Mouse (Mus musculus): ENCODE results near the gene Btnl1.

Gene Btnl1

DNA sequence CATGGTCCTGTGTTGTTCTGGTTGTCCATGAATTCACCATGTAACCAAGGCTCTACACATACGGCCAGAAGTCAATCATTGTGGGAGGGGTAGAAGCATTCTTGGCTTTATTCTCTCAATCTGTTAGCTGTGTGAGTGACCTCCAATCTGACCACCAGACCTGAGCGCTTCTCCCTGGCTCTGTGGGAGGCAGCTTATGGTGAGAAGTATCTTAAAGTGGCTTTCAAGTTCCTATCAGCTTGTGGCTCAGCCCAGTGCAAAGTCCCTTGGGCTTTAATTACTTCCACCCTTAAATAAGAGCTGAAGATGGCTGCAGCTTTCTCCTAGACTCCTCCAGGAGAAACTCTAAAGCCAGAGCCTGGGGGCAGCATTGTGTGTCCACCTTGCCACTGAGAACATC lies at the start of gene Btnl1:
Gene Btnl1 (plus strand): TSS at position 286 of the 400 bp plus-strand sequence.
- ATAC-seq (ENCODE audit: insufficient number of reproducible peaks, low FRiP score, low TSS enrichment) = no peak

DNA sequence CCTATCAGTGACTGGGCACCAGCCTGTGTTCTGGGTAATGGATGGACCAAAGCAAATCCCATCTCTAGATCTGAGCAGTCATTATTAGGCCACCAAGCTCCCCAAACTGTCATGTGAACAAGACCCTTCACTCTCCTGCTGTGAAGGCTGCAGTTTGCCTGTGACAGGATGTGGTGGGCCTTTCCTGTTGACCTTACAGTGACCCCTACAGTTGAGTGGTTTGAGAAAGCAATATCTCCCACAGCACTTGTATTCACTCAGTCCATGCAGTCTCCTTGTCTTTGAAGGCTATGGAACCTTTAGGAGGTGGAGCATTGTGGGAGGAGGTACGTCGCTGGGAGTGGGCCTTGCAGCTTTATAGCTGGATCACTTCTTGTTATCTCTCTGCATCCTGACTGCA lies 47.1 kb upstream of the Btnl1 start:
- ATAC-seq (ENCODE audit: insufficient number of reproducible peaks, low FRiP score, low TSS enrichment) = no peak

DNA sequence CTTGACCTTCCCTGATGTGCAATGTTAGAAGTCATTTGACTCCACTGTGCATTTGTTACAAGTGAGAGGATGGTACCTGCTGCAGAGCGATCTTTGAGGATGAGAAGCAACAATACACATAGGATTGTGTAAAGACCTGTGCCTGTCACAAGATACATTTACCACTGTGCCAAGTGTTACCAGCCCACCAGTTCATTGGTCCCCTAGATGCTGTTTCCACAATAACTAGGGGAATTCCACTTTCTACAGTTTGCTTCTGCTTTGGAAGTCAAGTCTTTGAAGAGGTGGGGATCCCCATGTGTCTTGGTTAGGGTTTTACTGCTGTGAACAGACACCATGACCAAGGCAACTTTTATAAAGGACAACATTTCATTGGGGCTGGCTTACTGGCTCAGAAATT lies 45.7 kb upstream of the Btnl1 start:
- ATAC-seq (ENCODE audit: insufficient number of reproducible peaks, low FRiP score, low TSS enrichment) = no peak

DNA sequence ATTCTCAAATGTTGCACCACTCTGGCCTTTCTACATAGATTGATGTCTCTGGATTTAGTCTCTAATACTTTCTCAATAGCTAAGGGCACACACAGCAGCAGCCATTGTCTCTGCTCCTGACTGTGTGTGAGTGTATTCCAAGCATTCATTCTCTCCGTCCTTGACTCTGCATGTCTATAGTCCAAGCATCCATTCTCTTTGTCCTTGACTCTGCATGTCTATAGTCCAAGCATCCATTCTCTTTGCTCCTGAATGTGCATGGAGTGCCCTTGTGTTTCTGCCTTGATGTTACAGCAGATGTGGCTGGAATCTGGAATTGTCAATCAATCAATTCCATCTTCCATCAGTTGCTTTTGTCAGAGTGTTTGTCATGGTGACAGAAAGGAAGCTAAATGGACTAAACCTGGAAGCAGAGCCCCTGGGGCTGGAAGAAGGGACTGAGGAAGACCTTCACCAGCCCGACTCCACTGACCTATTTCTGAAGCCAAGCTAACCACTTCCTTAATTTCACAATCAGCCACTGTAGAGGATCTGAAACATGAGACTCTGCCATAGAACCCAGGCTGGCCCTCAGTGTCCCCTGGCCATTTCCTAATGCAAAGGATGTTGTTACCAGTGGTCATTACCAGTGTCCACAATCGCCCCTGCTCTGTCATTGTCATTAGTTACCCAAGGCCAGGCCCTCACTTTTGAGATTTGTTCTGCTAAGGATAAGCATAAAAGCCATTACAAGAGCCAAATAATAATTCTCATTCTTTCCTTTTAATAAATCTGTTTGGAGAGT lies 36.1 kb upstream of the Btnl1 start:
- ATAC-seq (ENCODE audit: insufficient number of reproducible peaks, low FRiP score, low TSS enrichment) = no peak

DNA sequence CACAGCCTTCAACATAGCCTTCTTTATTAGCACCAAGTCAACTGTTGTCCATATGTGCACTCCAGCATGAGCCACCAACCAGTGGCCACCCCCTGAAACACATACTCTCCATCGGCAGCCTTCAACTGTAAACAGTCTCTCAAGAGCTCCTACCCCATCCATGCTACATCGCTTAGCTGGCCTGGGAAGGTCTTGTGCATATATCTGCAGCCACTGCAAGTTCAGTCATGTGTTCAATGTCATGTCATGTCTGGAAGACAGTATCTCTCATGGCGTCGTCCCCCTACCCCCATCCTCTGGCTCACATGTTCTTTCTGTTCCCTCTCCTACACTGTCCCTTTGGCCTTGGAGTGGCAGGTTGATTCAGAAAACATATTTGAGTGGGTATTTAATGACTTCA lies 32.0 kb upstream of the Btnl1 start:
- no peak for ATAC-seq (ENCODE audit: insufficient number of reproducible peaks, low FRiP score, low TSS enrichment)

DNA sequence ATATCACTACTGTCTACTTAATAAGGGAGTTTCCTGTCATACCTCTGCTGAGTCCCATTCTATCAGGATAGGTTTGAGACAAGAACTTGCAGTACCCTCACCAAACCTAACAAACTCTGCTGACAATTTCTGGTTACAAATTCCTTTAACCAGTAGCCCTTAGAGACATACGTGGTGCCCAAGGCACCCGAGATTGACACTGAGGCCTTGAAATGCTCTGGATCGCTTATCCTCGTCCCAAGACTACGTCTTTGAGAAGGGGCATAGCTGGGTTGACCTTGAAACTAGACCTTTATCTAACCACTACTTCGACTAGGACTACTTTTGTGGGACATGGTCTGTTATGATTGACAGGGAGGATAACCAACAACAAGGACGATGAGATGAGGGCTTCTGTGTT lies 31.4 kb upstream of the Btnl1 start:
- no peak for ATAC-seq (ENCODE audit: insufficient number of reproducible peaks, low FRiP score, low TSS enrichment)

DNA sequence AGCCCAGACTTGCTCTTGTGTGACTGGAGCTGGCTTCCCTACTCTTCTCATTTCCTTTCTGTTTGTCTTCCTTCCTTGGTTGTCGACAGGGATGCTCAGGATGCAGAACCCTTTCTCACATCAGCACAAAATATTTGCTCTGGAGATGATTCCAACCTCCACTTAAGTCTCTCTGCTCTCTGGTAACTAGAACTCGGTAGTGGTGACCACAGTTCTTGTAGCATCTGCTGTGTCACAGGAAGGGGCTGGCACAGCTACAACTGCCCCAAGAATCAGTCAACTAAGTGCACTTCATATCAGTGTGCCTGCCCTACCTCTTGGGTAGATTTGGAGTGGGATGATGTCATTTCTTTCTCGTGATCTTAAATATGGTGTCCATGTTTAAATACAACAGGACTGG lies 30.9 kb upstream of the Btnl1 start:
- no peak for ATAC-seq (ENCODE audit: insufficient number of reproducible peaks, low FRiP score, low TSS enrichment)

DNA sequence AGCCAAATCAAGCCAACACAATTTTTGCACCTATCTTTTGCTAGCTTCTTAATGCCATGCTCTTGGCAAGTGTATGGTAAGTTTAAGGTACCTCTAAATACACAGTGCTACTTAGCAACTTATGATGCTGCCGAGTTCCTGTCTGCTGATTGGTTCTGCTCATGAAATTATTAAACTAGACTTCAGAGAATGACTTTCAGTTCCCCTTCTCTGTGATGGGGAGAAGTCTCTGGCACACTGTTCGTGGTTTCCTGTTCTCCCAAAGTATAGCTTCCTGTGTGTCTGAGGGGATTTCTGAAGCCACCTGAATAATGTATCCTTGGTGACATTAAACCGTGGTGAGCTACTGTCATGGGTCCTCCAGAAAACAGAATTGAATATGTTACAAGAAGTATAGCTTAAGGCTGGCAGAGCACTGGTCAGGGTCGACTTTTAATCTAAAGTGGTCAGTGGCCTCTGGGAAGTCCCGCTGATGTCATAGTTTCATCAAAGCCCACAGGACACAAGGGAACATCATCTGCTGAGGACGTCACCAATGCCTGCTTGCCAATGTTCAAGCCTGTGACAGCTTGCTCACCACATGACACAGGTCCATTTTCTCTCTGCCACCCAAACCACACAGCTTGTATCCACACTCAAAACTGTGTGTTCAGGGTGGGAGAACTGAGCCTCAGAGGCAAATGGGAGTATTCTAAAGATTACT lies 29.2 kb upstream of the Btnl1 start:
- no peak for ATAC-seq (ENCODE audit: insufficient number of reproducible peaks, low FRiP score, low TSS enrichment)

DNA sequence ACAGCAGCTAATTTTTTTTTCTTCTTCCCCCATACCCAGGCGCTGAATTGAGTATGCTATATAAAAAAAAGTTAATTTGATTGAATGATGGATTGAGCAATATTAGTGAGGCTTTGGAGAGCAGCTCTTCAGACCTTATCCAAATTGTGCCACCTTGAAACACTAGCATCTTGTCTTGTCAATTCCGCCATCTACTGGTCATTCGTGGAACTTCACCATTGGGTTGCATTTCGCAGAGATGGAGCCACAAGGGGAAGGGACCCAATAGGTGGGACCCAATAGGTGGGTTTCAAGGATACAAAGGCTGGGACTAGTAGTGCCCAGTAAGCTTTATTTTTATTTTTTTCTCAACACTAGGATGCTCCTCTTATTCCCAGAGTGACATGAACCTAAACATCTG lies 27.5 kb upstream of the Btnl1 start:
- no peak for ATAC-seq (ENCODE audit: insufficient number of reproducible peaks, low FRiP score, low TSS enrichment)

DNA sequence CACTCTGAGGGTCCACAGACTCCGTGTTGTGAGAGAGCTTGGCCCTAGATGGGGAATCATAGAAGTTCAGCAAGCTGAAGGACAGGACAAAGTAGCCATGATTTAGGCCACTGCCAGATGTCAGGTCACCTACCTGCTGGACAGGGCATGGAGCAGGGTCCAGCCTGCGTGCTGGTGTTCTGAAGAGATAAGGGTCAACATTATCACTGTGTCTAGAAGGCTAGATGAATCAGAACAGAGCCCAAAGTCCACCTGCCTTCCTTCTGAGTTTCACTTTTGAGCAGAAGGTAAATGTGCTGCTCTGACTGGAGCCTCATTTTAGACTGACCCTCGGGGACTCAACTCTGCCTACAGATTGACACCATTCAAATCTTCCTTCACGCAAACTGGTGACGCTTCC lies 22.4 kb upstream of the Btnl1 start, which contains the start of gene Btnl2:
Gene Btnl2 (plus strand): TSS at position 284 of the 400 bp plus-strand sequence.
- ATAC-seq (ENCODE audit: insufficient number of reproducible peaks, low FRiP score, low TSS enrichment) = no peak

DNA sequence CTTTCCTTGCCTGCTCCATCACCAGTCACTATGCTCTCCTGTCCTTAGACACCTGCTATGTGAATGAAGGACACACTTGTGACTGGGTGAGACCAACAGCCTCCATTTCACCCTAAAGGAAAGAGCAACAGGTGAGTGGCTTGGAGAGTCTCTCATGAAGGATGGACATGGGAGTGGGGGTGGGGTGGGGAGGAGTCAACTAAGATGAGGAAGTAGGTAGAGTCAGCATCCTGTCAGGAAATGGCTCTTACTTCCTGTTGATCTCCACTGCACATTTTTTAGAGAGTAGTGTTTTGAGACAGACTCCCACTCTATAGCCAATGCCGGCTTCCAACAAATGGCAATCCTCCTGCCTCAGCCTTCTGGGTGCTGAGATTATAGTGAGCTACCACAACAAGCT lies 22.0 kb upstream of the Btnl1 start:
- ATAC-seq (ENCODE audit: insufficient number of reproducible peaks, low FRiP score, low TSS enrichment) = no peak

DNA sequence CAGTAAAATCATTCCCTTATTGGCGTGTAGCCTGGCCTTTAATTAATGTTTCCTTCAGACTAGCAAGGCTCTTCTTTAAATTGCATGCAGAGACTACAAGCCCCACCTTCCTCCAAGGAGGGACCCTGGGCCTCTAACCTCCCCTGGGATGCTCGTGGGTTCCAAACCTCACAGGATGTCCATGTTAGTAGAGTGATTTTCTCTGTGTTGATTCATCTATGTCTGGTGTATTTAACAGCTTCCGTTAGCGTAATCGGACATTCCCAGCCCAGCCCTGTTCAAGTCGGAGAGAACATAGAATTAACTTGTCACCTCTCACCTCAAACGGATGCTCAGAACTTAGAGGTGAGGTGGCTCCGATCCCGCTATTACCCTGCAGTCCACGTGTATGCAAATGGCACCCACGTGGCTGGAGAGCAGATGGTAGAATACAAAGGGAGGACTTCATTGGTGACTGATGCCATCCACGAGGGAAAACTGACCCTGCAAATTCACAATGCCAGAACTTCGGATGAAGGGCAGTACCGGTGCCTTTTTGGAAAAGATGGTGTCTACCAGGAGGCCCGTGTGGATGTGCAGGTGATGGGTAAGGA lies 13.9 kb upstream of the Btnl1 start:
- no peak for ATAC-seq (ENCODE audit: insufficient number of reproducible peaks, low FRiP score, low TSS enrichment)

DNA sequence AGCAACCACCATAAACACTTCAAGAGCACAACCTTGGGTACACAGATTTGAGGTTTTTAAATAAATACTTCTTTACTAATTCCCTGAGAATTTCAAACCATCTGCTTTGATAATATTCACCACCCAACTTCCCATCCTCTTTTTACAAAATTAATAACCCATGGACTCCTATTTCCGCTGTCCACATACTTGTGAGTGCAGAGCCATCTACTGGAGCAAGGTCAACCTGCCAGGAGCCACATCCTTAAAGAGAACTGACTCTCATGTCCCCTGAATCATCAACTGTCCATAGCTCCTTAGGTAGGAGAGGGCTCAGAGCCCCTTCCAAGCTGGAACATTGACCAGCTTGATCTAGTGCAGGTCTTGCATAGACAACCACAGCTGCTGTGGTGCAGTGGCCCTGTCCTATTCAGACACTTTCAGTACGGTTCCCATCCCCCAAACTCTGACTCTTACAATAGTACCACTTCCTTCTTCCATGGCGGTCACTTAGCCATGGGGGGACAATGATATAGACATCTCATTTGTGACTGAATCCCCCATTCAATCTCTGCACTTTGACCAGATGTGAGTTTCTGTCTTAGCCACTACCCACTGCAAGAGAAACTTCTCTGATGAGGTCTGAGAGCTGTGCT lies 13.1 kb upstream of the Btnl1 start:
- ATAC-seq (ENCODE audit: insufficient number of reproducible peaks, low FRiP score, low TSS enrichment) = no peak

DNA sequence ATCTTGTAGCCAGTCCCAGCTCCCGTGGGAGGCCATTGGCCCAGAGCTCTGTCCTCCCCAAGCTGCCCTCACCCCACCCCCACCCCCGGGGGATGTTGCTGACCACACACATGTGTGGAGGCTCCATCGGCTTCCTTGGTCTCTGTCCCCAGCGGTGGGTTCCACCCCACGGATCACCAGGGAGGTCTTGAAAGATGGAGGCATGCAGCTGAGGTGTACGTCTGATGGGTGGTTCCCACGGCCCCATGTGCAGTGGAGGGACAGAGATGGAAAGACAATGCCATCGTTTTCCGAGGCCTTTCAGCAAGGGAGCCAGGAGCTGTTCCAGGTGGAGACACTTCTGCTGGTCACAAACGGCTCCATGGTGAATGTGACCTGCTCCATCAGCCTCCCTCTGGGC lies 11.9 kb upstream of the Btnl1 start:
- ATAC-seq (ENCODE audit: insufficient number of reproducible peaks, low FRiP score, low TSS enrichment) = no peak

DNA sequence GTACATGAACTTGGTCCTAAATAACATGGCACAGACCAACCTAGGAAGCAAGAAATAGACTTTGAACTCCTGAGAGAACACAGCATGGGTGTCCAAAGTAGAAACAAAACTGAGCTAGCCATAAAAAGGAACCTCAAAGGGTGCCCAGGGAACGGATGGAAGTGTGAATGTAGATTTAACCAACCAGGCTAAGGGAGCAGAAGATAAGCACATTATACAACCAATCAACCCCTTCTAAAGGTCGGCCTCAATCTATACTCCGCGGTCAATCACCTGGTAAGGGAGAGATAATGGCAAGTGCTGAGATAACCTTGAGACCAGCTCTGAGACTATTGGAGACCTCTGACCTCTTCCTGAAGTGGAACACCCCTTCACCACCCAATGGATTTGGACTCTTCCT lies 6.4 kb upstream of the Btnl1 start:
- ATAC-seq (ENCODE audit: insufficient number of reproducible peaks, low FRiP score, low TSS enrichment) = no peak

DNA sequence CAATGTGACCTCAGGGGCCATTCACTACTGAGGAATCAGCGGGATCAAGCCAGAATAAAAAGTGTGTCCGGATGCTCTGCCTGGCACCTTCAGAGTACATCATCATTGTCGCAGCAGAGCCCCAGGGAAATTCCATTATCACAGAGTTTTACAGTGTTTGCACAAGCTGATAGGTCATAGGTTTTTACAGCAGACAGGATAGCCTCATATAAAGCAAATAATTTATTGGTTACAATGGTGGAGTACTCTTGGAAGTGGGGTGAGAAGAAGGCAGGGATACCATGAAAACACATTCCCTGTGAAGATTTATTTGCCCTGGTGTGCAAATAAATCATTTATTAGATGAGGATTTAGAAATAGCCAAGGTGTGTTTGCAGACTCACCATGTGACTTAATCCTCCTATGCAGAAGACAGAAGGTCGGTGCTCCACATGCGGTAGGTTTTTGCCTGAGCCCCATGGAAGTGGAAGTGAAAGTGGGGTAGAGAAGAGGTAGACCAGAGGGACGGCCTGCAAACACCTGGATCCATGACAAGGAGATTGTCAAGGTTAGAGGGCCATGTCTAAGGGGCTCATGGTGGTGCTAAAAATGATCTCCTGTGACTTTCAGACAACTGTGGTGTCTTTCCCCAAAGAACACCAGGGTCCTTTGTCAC lies 3.8 kb upstream of the Btnl1 start:
- ATAC-seq (ENCODE audit: insufficient number of reproducible peaks, low FRiP score, low TSS enrichment) = no peak

DNA sequence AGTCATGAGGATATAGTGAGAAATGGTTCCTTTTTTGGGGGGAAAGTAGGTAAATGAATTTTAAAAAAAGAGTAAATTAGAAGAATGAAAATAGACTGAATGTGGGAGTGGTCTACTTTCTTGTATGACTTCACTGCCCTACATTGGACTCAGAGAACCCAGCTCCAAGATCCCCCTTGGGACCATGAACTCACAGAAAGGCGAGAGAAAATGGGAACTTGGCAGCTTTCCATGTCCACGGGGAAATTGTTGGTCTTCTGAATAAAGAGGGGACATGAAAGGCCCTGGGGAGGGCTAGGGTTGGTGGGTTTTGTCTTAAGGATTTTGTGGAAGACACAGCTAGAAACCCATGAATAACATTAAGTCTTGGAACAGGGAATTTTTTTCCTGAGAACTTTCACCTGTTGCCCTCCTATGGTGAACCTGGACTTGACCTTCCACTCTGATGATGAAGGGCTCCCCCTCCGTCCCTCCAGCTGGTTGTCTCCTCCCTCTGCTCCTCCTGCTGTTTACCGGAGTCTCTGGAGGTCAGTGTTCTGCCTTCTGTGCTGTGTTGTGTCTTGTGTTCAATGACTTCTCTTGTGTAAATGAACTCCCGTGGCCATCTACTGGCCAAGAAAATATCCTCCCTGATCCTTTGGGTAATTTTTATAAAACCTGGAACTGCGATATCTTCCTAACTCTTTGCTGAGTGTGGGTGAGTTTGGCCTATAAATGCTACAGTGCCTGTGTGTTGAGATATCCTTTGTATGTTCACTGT lies 698 bp downstream of the Btnl1 start:
- ATAC-seq (ENCODE audit: insufficient number of reproducible peaks, low FRiP score, low TSS enrichment) = no peak

DNA sequence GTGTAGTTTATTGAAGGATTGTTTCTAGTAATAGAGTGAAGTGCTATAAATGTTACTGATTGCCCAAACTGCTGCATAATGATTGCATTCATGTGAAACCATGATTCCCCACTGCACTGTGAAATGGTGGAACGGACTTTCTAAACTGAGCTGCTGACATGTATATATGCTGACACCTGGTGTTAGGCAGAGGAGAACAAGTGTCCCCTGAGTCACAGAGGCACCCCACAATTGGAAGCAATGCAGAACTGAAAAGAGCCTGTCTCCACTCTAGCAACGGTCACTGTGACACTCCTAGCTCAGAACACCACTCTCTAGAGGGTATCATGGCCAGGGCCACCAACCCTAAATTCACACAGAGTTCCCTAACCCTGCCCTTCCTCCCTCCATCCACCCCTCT lies 1.8 kb downstream of the Btnl1 start:
- no peak for ATAC-seq (ENCODE audit: insufficient number of reproducible peaks, low FRiP score, low TSS enrichment)

DNA sequence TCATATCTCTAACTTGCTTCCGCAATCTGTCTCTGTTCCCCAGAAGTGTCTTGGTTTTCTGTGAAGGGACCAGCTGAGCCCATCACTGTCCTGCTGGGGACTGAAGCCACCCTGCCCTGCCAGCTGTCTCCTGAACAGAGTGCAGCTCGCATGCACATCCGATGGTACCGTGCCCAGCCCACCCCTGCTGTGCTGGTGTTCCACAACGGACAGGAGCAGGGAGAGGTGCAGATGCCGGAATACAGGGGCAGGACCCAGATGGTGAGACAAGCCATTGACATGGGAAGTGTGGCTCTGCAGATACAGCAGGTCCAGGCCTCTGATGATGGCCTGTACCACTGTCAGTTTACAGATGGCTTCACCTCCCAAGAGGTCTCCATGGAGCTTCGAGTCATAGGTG lies 2.5 kb downstream of the Btnl1 start:
- ATAC-seq (ENCODE audit: insufficient number of reproducible peaks, low FRiP score, low TSS enrichment) = no peak

DNA sequence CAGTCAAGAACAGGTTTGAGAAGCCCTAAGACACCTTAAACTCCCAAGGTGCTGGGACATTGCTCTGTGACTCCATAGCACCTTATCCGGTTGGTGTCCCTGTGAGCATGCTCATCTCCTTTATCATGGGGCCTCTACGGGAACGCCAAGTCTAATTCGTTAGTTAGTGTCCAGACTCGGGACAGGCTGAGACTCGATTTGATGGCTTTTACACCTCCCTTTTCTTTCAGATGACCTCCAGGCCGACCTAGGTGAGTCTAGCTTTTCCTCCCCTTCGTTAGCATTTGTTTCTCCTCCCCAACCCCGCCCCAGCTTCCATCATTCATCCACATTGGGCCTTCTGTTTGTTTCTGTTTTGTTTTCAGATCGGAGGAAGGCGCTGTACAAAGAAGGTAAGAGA lies 4.9 kb downstream of the Btnl1 start:
- ATAC-seq (ENCODE audit: insufficient number of reproducible peaks, low FRiP score, low TSS enrichment) = no peak

Data from cerebellum, adult (tissue).